Mouse (Mus musculus) thymus, postnatal 4 days (tissue): ENCODE data around the gene Marveld3.

Source experiments
- DNase-seq: peaks from one replicate; pipeline ENCODE4 v3.0.0; 2021

Gene Marveld3

DNA sequence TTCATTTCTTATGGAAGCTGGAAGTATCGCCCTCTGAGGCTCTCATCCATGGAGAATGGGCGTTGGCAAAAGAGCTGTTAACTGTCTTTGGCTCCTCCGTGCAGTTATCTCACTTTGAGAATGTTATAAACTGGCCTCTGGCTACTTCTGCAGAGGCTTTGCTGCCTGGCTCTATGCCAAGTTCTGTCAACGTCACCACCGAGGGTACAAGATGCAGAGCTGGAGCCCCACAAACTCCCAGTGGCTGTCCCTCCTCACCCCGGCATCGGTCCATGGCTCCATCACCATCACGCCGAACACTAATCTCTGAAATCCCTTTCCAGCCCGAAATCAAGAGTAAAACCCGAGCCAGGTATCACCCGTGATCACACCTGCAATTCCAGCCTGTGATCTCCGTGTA is 1.4 kb upstream of the Marveld3 start:
- DNase-seq, result no peak

DNA sequence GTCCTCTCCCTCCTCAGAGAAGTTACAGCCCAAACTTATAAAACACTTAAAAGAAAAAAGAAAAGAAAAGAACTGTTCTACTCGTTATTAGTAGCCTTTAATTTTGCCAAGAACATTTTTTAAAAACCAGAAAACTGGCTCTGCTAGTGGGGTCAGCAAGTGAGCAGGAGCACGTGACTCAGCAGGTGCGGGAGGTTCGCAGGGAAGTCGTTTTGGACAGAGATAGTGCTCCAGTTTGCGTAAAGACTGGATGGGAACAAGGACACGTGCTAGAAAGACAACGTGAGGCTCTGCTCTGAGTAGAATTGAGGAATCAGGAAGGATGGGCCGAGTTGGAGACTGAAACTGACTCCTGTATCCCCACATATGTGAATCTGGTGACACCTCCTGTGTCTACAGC is 893 bp upstream of the Marveld3 start:
- no peak for DNase-seq

DNA sequence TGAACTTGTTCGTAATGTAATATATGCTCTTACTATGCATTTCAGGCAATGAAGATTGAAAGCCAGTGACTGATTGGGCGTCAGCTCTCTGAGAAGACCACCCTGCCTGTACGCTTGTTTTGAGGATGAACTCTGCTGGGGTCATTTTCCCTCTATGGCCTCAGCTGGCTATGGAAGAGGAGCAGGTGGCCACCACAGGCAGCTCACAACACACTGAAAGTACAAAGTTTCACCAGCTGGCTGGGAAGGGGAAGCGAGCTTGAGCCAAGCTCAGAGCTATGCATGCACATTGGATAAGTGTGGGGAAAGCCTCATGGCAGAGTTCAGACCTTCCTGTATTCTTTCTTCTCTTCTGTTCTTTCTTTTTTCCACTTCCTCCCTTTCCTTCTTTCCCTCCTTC is 2.9 kb downstream of the Marveld3 start:
- DNase-seq, result no peak

DNA sequence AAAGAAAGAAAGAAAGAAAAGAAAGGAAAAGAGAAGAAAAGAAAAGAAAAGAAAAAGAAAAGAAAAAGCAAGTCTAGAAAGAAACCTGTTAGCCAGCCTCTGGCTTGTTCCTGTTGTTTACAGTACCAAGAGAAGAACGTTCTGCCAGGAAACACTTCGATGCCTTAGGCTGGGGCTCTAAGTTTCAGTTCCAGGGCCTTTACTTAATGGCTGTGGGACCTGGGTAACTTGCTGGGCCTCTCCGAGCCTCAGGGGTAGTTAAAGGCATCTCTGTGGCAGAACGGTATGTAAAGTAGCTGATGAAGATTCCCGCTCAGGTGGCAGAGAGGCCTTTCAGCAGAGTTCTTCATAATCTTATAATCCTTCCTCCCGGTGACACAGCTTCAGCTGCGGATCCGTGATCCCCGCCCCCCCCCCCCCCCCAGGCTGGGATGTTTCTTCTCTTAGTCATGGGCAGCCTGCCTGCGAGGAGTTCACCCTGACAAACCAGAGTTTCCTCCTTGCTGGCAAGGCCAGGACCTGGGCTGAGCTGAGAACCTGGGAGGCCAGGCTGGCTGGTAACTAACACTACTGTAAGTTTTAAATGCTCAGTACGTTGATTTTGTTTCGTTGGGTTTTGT is 3.9 kb downstream of the Marveld3 start:
- DNase-seq, result no peak

DNA sequence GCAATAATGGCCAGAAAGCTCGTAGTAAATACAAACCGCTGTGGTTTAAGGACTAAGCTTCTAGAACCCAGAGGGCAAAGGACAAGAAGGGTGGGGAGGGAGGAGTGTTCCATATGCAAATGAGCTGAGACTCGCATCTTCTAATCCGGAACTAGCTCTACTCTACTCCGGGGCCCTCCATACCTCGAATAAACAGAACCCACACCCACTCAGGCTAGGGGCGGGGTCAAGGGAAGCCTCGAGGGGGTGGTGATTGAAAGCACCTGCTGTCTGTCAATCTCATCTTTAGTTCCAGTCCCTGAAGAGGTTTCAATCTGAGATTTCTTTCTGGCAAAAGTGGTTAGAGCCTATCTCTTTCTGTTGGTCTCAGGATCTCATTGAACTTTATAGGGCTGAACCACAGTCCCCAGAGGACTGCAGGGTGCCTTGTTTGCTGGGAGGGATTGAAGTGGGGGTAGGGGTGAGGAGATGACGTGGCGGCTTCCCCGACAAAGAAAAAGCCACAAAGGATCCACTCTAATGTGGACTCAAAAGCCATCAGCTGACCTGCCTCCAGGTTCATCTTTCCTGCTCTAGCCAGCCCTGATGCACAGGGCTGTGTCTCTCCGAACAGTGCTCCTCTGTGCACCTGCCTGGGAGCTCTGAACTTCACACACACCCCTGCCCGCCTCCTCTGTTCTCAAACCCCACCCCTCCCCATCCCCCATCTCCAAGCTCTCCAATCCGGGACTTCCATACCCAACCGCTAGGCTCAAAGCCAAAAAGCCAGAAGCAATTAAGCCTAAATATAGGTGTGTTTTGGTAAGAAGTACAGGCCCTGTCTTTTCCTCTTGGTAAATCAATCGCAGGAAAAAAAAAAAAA is 4.6 kb downstream of the Marveld3 start:
- peak; percentile 63 for DNase-seq

DNA sequence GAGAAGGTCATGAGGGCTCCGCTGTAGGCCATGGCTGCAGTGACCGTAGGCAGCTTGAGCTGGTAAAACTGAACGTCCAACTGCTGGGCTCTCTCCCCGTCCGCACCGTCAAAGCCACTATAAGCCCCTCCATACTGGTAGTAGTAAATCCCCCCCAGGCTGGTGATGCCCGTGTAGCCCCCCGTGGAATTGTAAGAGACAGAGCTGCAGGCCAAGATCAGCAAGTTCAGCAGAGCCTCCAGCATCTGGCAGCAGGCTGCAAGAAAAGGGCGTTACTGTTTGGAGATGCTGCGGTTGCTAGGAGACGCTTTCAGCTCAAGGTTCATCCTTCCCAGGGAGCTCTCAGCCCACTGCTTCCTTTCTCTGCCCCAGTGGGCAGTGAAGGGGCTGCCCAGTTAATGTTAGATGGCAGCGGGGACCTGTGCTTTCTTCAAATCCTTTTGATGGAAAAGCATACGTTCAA is 7.5 kb downstream of the Marveld3 start:
- no peak for DNase-seq

DNA sequence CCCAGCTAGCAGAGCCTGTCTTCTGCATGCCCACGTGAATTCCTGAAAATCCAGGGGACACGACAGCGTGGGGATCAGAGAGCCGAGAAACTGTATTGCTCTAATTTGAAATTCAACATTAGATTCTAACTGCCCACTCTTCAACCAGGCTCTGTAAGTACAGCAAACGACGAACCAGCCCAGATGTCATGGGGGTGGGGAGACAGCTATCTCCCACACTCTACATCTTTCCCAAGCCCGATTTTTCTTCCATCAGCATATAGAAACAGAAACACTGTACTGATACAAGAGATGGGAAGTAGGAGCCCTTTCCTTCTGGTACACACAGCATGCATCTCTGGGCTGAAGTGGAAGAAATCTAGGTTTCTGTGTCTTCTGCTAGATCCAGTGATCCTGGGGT is 9.8 kb downstream of the Marveld3 start:
- DNase-seq, result no peak

DNA sequence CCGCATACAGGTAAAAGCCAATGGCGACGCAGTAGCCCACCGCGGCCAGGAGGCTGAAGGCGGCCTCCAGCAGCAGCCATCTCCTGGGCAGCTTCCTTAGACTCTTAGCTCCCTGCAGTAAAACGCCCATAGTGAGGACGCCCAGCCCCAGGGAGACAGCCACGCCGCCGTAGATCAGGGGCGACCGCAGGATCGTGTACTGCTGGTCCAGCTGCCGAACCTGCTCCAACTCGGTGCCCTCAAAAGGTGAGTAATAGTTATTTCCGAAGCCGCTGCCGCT is 13.8 kb downstream of the Marveld3 start:
- no peak for DNase-seq

DNA sequence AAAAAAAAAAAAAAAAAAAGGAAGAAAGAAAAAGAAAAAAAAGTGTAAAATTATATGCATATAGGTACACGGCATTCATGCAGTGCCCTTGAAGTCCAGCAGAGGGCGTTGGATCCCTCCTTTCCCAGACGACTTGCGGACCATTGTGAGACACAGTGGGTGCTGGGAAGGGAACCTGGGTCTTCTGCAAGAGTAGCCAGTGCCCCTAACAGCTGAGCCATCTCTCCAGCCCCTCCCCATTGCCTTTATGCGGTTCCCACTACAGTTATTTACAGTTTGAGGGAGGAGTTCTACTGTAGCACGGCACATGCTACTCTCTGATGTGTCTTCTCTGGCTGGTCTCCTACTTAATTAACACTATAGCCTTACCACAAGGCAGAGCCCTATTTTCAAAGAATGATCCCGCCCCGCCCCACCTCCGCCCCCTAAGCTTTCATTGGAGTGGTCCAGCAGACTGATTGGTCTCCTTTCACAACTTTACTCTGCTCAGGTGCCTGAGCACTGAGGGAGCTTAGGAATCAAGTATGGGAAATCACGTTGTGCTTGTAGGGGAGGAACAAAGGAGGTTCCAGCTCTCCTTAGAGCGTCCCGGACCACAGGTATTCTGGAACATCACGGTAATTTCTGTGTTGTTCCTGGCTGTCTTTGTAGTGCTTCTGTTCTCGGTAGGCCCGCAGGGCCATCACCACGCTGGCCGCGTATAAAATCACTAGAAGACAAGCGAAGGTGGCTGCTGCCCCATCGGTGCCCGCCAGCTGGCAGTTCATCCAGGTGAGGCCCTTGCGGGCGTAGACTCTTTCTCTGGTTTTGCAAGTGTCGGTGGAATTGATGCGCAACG is 14.3 kb downstream of the Marveld3 start:
- DNase-seq, result peak; percentile 52

DNA sequence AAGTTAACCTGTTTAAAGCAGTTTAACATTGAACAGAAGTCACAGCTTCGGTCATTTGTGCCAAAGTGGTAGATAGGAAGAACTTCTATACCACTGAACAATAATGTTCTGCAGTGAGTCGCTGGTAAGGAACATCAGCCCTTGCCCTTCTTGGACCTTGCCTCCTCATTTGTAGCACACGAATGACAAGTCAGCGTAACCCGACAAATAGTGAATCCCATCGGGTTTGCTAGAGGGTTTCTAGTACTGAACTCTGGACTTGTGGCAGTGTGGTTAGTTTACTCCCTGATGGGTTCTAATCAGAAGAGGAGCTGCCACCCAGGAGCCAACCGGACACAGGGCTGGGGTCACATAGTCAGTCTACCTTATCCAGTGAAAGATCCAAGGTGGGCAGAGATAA is 15.7 kb downstream of the Marveld3 start:
- DNase-seq, result no peak

DNA sequence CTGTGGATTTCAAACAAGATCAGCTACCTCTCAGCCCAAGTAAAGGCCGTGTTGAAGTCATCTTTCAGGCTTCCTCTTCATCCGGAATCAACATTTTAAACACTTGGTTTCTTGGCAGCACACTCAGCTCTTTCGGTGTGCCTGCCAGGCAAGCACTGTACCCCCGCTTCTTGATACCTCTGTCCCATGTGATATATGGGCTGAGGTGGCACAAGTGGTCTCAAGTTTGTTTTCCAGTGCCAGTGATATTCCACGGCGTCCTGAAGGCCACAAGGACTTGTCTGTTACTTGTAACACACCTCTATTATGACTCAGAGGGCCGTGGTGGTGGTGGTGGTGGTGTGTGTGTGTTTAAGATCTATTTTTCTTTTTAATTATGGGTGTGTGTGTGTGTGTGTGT is 16.3 kb downstream of the Marveld3 start:
- DNase-seq, result no peak

DNA sequence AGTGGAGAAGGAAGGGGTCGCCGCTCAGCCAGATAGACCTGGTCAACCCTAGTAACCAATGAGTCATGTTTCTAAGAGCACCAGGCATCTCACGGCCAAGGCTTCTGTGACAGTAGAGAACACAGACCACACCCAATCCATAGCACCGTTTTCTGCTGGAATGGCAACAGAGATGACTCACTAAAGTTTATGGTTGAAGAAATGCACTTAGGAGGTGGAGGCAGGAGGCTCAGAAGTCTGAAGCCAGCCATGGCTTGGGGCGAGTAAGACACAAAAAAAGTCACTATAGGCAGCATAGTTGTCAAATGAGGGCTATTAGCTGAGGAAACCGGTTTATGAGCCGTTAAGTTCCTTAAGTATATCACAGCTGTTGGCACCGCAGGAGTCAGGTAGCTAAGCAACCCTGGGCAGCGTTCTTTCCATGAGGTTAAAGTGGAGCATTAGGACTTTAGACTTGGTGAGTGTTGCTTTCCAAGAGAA is 16.8 kb downstream of the Marveld3 start:
- no peak for DNase-seq

DNA sequence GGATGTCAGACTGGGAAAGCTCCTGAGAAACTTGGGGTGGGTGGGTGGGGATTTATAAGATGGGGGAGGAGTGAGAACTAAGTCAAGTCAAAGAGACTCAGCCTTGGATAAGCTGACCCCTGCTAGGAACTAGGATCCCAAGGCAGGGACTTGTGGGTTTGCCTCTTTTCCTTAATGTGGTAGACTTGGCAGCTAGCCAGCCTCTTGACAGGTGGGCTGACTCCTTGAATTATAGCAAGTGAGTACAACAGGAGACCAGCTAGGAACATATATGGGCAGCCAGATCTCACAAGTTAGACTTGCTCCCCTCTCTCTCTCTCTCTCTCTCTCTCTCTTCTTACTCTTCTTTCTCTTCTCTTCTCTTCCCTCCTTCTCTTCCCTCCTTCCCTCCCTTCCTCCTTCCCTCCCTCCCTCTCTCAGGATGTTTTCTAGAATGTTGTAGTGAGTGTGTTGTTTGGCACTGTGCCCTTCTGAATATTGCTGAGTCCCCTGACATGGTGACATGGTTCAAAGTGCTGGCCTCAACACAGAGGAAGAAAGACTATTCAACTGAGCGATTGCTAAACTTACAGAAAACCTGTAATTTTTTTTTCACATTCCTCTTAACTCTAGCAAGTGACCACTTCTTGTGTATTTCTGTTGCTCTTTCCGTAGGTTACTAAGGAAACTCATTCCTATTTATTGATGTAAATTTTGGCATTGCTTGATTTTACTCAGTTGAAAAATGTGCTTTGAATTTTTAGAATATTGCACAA is 20.2 kb downstream of the Marveld3 start:
- peak; percentile 2 for DNase-seq

DNA sequence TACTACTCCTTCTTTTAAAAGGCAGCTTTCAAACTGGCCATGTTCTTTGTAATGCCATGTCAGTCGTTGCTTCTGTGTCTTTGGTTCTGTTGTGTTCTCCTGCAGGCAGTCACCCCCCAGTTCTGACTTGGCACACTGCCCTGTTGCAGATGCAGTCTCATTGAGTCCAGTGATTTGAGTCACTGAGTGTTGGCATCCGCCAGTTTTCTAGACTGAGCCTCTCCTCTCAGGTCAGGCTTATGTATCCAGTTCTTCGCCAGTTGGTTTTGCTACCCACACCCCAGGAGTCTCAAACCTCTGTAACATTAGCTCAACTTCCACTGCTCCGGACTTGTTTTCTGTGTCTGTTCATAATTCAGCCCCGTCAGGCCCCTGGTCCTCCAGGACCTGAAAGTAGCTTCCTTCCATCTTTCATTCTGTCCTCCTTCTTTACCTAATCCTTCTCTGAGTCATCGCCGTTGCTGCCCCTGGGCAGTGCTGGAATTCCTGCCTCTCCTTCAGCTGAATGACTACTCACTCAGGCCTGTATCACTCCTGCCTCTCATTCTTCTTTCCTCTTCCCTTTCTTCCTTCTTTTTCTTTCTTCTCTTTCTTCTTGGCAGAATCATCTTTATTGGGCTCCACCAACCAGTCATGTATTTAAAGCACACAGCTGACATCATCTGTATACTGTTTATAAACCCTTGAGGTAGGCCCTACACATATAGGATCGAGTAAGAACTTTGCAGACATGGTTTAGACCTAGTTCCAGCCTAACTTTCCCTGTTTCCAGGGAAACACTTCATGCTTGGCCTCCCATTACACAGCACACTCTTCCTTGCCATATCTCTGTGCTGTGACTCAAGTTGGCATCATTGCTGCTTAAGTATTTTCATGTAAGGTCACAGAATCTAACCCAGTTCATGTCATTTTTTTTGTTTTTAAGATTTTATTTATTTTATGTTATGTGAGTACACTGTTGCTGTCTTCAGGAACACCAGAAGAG is 41.3 kb downstream of the Marveld3 start:
- no peak for DNase-seq

DNA sequence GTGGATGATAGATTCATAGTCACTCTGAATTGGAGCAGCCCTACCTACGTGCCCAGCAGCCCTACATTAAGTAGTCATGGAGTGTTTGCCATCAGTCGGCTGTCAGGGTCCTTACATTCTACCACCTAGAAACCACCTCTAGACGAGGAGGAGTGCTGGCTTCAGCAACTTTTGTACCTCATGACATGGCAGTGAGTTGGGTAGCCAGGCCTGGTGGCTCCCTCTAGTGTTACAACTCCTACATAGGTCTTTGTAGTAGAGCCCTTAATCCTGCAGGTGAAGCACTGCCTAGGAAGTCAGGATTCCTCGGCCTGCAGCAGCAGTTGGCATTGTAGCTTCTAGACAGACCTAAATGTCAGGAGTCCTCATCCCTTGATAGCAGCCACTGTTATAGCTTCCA is 44.7 kb downstream of the Marveld3 start:
- DNase-seq, result peak; percentile 53

DNA sequence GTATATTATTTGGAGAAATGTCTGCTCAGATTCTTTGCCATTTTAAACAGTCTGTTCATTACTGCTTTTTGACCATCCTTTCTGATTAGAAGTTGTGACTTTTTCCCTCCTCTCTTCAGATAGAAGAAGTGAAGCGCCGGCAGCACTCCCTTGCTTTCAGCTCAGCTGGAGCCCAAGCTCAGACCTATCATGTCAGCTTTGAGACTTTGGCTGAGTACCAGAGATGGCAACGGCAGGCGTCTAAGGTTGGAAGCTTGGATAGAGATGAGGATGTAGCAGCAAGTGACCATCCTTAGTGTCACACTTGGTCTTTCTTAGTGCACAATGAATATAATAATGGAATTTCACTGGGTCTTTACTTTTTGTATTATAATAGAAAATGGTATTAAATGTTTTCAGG is 54.6 kb downstream of the Marveld3 start:
- no peak for DNase-seq

DNA sequence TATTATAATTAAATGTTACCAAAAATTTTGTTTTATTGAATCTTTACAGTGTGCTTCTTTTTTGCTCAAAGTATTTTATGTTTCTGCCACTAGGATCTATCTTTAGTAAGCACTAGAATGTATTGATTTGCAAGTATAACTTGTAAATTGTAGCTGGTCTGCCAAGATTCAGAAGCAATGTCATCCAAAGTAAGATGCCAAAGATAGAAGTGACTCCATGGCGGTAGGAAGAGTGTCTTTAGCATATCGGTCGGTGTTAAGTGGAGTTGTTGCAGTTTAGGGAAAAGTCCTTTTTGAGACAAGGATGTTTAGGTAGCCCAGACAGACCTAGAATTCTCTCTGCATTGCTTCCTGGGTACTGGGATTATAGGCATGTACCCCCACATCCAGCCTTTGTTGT is 55.1 kb downstream of the Marveld3 start:
- DNase-seq, result no peak

DNA sequence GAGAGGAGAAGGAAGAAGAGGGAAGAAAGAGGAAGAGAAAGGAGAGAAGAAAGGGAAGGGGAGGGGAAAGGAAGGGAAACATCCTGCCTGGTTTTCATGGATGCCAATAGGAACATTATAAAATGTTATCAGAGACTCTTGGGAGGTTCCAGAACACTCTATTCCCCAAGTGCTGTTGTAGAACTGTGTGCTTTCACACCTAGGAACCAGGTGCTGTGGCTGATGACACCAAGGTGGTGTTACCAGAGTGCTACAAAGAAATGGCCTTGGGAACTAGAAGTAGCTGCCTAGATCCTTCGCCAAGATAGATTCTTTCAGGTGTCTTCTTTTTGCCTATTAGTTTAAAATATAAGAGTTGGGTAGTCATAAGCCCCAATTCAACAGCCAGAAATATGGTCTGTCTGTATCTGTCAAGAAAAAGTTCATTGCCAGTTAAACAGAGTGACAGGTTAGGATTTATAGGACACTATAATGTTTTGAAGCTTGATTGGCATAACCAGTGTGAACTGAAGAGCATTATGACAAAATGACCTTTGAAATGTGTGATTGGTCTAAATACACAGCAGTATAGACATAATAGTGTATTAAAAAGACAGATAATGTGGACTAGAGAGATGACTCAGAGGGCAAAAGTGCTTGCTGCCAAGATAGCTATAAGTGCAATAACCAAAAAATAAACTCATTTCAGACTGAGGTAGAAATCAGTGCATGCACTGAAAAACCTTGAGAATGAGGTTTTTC is 56.9 kb downstream of the Marveld3 start:
- no peak for DNase-seq

DNA sequence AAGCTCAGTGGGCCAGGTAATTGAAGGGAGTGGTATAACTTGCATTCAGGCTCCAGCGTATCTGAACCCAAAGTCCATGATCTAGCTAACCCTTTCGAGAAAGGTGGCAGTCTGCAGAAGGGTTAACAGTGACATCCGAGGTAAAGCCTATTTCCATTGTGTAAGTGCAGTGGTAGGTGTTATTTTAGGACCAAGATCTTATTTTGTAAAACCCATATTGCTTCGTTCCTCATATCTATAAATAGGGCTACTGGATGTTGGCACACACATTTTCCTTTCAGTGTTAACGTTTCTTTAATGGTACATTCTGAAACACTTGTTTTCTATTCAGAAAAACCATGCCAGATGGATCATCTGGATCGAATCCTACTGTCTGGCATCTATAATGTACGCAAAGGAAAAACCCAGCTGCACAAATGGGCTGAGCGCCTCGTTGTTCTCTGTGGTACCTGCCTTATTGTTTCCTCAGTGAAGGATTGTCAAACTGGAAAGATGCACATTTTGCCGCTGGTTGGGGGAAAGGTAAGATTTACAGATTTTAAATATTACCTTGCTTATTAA is 58.0 kb downstream of the Marveld3 start:
- no peak for DNase-seq

DNA sequence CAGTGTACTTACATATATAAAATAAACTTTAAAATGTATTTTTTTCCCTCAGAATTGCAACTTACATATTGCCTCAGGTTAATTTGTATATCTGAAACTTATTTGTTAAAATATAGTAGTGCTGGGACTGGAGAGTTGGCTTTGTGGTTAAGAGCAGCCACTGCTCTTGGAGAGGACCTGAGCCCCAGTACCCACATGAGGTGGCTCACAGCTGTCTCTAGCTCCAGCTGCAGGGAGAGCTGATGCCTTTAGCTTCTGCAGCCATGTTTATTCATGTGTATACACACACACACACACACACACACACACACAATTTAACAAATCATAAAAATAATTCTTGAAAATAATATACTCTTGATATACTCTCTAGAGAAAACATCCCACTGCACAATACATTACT is 59.6 kb downstream of the Marveld3 start:
- no peak for DNase-seq
